Mouse (Mus musculus) heart, postnatal 0 days (tissue): ENCODE results near the gene Pank4.

Source experiments
- CTCF ChIP-seq: IDR thresholded peaks from 2 replicates; pipeline ENCODE4 v1.5.1; 2016; ENCODE audit warnings: antibody characterized with exemption, control low read depth, low read depth
- EP300 ChIP-seq: IDR thresholded peaks from 2 replicates; pipeline ENCODE4 v1.6.1; 2016; ENCODE audit warnings: antibody characterized with exemption, low read depth

DNA sequence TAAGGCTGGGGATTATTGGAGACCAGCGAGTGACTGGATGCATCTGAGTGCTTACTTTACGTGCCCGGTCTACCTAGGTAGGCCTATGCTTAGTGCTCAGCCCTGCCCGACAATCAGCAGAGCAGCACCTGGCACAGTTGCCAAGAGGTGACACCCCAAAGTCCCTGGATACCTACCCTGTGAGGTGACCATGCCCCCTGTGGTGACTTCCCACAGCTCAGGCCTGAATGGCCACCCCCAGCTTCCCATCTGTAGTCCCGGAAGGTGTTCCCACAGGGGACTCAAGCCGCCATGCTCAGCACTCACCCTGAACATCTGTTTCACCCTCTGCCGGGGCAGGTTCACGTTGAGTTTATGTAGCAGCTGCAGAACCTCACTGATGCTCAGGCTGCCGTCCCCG lies 42.4 kb downstream of the Pank4 start:
- no peak for TF ChIP-seq CTCF
- no peak for TF ChIP-seq EP300
